Mouse (Mus musculus): ENCODE measurements around the gene Mageb5.
"Not testable (repeated sequence)": the region's sequence is repeated elsewhere in the genome, so short reads cannot be mapped to it uniquely, and the experiment has no call there.

Gene Mageb5

GRCm38 (mm10) chrX:91782918-91783317 is at the start of gene Mageb5:
Gene Mageb5, minus strand, starts transcription at chrX:91783018.
- not testable (repeated sequence) for DNase-seq (ENCODE audit: low spot score)

- DNase-seq (ENCODE audit: low spot score), result not testable (repeated sequence)
These were observed 23.1 kb downstream of the Mageb5 start for GRCm38 (mm10) chrX:91759591-91760226.

All from adipocyte (in vitro differentiated cells).